Mouse (Mus musculus) cerebellum, adult 2 months (tissue): ENCODE data around the gene Opn3.

Experiments used
- CTCF ChIP-seq: fragments of 200-500 bp; IDR thresholded peaks from 2 replicates; pipeline ENCODE4 v1.5.1; 2011; ENCODE audit warnings: low read depth, mild to moderate bottlenecking, control low read depth, low read length, moderate library complexity, borderline replicate concordance; ENCODE audit not compliant: insufficient read depth
- POLR2A ChIP-seq: fragments of 200-500 bp; IDR thresholded peaks from 2 replicates; pipeline ENCODE4 v1.6.1; 2011; ENCODE audit warnings: low read length, control low read depth, borderline replicate concordance; ENCODE audit not compliant: insufficient read depth

GRCm38 (mm10) chr1:175701145-175701544 lies 8.6 kb upstream of the Opn3 start:
- TF ChIP-seq POLR2A (no peak), CTCF (no peak)
